Mouse (Mus musculus) forebrain, embryonic 14.5 days (tissue): ENCODE measurements at regions not wholly inside any gene's neighbourhood (a gene's known extent, or its start where the extent isn't known, plus 50 kb on each side); places are given as distances from the start of the nearest gene placed in this dataset.
A peak's percentile ranks its signal among the peaks of the same experiment; 100 is the strongest.

Experiments used
- ATAC-seq: fragments of 200-750 bp; cut with Nextera tagmentation; 2 replicates; pipeline ENCODE4 v1.8.0; 2017; ENCODE audit warnings: mild to moderate bottlenecking, moderate library complexity
- DNase-seq: peaks from one replicate; pipeline ENCODE4 v3.0.0-alpha.2; 2015; ENCODE audit warnings: low spot score
- H3K27ac ChIP-seq: fragments of 300-500 bp; sonication (generic); 2 replicates; pipeline ENCODE4 v1.5.1; 2014; ENCODE audit warnings: low read depth, mild to moderate bottlenecking, control low read depth, low read length, moderate library complexity
- H3K27me3 ChIP-seq: fragments of 300-500 bp; sonication (generic); replicated peaks from 2 replicates; pipeline ENCODE4 v1.6.1; 2014; ENCODE audit warnings: low read length, control low read depth, mixed read lengths; ENCODE audit not compliant: control insufficient read depth, insufficient read depth
- H3K36me3 ChIP-seq: fragments of 300-500 bp; sonication (generic); 2 replicates; pipeline ENCODE4 v1.6.1; 2014; ENCODE audit warnings: low read length, control low read depth; ENCODE audit not compliant: control insufficient read depth, insufficient read depth
- H3K4me1 ChIP-seq: fragments of 300-500 bp; sonication (generic); 2 replicates; pipeline ENCODE4 v1.6.1; 2014; ENCODE audit warnings: antibody characterized with exemption, low read length, control low read depth; ENCODE audit not compliant: control insufficient read depth, insufficient read depth
- H3K4me2 ChIP-seq: fragments of 300-500 bp; sonication (generic); 2 replicates; pipeline ENCODE4 v1.6.1; 2014; ENCODE audit warnings: mild to moderate bottlenecking, control low read depth, low read length
- H3K4me3 ChIP-seq: fragments of 300-500 bp; sonication (generic); 2 replicates; pipeline ENCODE4 v1.5.1; 2014; ENCODE audit warnings: low read depth, low read length, control low read depth
- H3K9ac ChIP-seq: fragments of 300-500 bp; sonication (generic); 2 replicates; pipeline ENCODE4 v1.6.1; 2014; ENCODE audit warnings: mild to moderate bottlenecking, low read length, control low read depth, moderate library complexity
- H3K9me3 ChIP-seq: fragments of 300-500 bp; sonication (generic); replicated peaks from 2 replicates; pipeline ENCODE4 v1.6.1; 2016; ENCODE audit warnings: low read length, control low read depth, mixed read lengths; ENCODE audit not compliant: control insufficient read depth
- WGBS: fragments of 180-500 bp; shearing (Covaris S2); extraction: QIAGEN DNeasy Blood & Tissue Kit; methylation state at CpG from one replicate; pipeline ENCODE4 v1.1.7; 2014; 5-methylcytosine and 5-hydroxymethylcytosine counted together

GRCm38 (mm10) chr4:73335218-73336104, 69.4 kb downstream of the Gm11487 start:
- Histone ChIP-seq H3K4me3 (no peak overlapping the region), H3K36me3 (no peaks in the 10 kb centered on the region), H3K9ac (no peak overlapping the region), H3K4me2 (no peak overlapping the region), H3K27me3 (no peaks in the 10 kb centered on the region), H3K27ac (no peak overlapping the region), H3K9me3 (no peaks in the 10 kb centered on the region), H3K4me1 (no peaks in the 10 kb centered on the region)
- ATAC-seq (peak; percentile 72), DNase-seq (peak; percentile 45)
- WGBS, result 14% methylated on average over 2 of the region's 2 CpGs
